Mouse (Mus musculus): ENCODE data around the gene Bcl2. TPM values are rescaled to one million over a fixed set of nuclear protein-coding genes. Genes with fewer than 3 reads are reported as not detected.
"Not testable (repeated sequence)": the region's sequence is repeated elsewhere in the genome, so short reads cannot be mapped to it uniquely, and the experiment has no call there.

The Bcl2 gene
- total and polyA plus RNA-seq, 3 experiments: 30.9 to 87.0 (median 38.8) TPM

GRCm38 (mm10) chr1:106735586-106735985 lies 21.5 kb upstream of the Bcl2 start (continued):
- TF ChIP-seq NRF1 (IDR thresholded peaks at IDR 0.05; ENCODE audit: insufficient read depth, low read depth, low read length, poor library complexity, severe bottlenecking) (no peak), MEF2A (IDR thresholded peaks at IDR 0.05; ENCODE audit: extremely low read depth, insufficient replicate concordance, low read depth, low read length, poor library complexity, severe bottlenecking) (no peak), SIN3A (IDR thresholded peaks at IDR 0.05; ENCODE audit: low read length) (no peak), CTCF (IDR thresholded peaks at IDR 0.05 in 2 of 3, conservative IDR thresholded peaks at IDR 0.05 in 1 of 3; ENCODE audit: control insufficient read depth in 1 of 3, insufficient read depth in 1 of 3, low read depth in 2 of 3, low read length in 3 of 3, poor library complexity in 1 of 3, severe bottlenecking in 1 of 3) (peak; percentile 87 to 99 (median 91)), POLR2AphosphoS5 (IDR thresholded peaks at IDR 0.05; ENCODE audit: borderline replicate concordance, low read depth, low read length) (no peak), KAT2A (conservative IDR thresholded peaks at IDR 0.05; ENCODE audit: low read depth, low read length) (no peak), TBP (IDR thresholded peaks at IDR 0.05; ENCODE audit: low read depth, low read length) (peak; percentile 35; the same call in 1 of the 2 replicates), MXI1 (IDR thresholded peaks at IDR 0.05; ENCODE audit: low read depth, low read length) (no peak), ELF1 (IDR thresholded peaks at IDR 0.05; ENCODE audit: low read depth, low read length) (no peak), SMC3 (IDR thresholded peaks at IDR 0.05; ENCODE audit: low read depth, low read length) (peak; percentile 93), POLR2A (IDR thresholded peaks at IDR 0.05; ENCODE audit: control insufficient read depth in 1 of 2, insufficient read depth in 1 of 2, low read depth in 1 of 2, low read length in 2 of 2, poor library complexity in 1 of 2) (no peak), RAD21 (IDR thresholded peaks at IDR 0.05; ENCODE audit: low read depth, low read length) (peak; percentile 98), ZC3H11A (IDR thresholded peaks at IDR 0.05; ENCODE audit: low read depth, low read length) (peak; percentile 81), ZKSCAN1 (IDR thresholded peaks at IDR 0.05; ENCODE audit: low read depth, low read length) (no peak)

- Histone ChIP-seq H3K27me3 (ENCODE audit: control insufficient read depth in 1 of 2, insufficient read depth in 2 of 2, low read length in 2 of 2) (no peaks in the 10 kb centered on the region), H3K79me2 (ENCODE audit: control insufficient read depth, insufficient read depth, low read length, poor library complexity) (no peaks in the 10 kb centered on the region), H3K4me1 (ENCODE audit: control insufficient read depth in 1 of 2, insufficient read depth in 2 of 2, low read length in 2 of 2) (no peaks in the 10 kb centered on the region), H3K27ac (ENCODE audit: control insufficient read depth, low read depth, low read length) (no peak overlapping the region), H3K36me3 (ENCODE audit: control insufficient read depth in 1 of 2, insufficient read depth in 2 of 2, low read length in 2 of 2) (peaks cover 0 to under 1% of the 10 kb centered on the region in 2 experiments; a peak in 3 of 4 replicates), H3K9ac (ENCODE audit: control insufficient read depth, low read depth, low read length, poor library complexity, severe bottlenecking) (no peak overlapping the region), H3K9me3 (replicated peaks; ENCODE audit: insufficient read depth, low read length) (no peaks in the 10 kb centered on the region), H3K4me3 (ENCODE audit: control insufficient read depth in 1 of 2, insufficient read depth in 1 of 2, low read depth in 2 of 2, low read length in 2 of 2) (no peak overlapping the region)
- no peak for DNase-seq (ENCODE audit: low read depth, low spot score)
- TF ChIP-seq GABPA (IDR thresholded peaks at IDR 0.05; ENCODE audit: low read depth, low read length) (no peak), CHD1 (IDR thresholded peaks at IDR 0.05; ENCODE audit: low read depth, low read length) (no peak), EP300 (IDR thresholded peaks at IDR 0.05; ENCODE audit: low read depth in 1 of 2, low read length in 2 of 2) (no peak), USF2 (IDR thresholded peaks at IDR 0.05; ENCODE audit: borderline replicate concordance in 1 of 2, insufficient read depth in 1 of 2, low read depth in 1 of 2, low read length in 2 of 2) (no peak)
These were observed 8.0 kb upstream of the Bcl2 start for GRCm38 (mm10) chr1:106722061-106722460.

GRCm38 (mm10) chr1:106717736-106718135 lies 3.7 kb upstream of the Bcl2 start:
- not testable (repeated sequence) for H3K9ac ChIP-seq (ENCODE audit: control insufficient read depth, low read depth, low read length, poor library complexity, severe bottlenecking); H3K4me3 ChIP-seq (ENCODE audit: control insufficient read depth in 1 of 2, insufficient read depth in 1 of 2, low read depth in 2 of 2, low read length in 2 of 2); H3K27ac ChIP-seq (ENCODE audit: control insufficient read depth, low read depth, low read length); DNase-seq (ENCODE audit: low read depth, low spot score); H3K27me3 ChIP-seq (ENCODE audit: control insufficient read depth in 1 of 2, insufficient read depth in 2 of 2, low read length in 2 of 2); H3K9me3 ChIP-seq (replicated peaks; ENCODE audit: insufficient read depth, low read length)
- Histone ChIP-seq H3K4me1 (ENCODE audit: control insufficient read depth in 1 of 2, insufficient read depth in 2 of 2, low read length in 2 of 2) (peaks cover 2 to 12% of the 10 kb centered on the region in 2 experiments; a peak in 3 of 4 replicates), H3K36me3 (ENCODE audit: control insufficient read depth in 1 of 2, insufficient read depth in 2 of 2, low read length in 2 of 2) (peaks cover 0 to 17% of the 10 kb centered on the region in 2 experiments; a peak in 2 of 4 replicates), H3K79me2 (ENCODE audit: control insufficient read depth, insufficient read depth, low read length, poor library complexity) (peaks cover 14% of the 10 kb centered on the region)
- 0 out of 2 replicates have a peak, but pooled peaks have one; percentile 41 for TF ChIP-seq POLR2AphosphoS5 (IDR thresholded peaks at IDR 0.05; ENCODE audit: borderline replicate concordance, low read depth, low read length)
